Comparison of ENCODE assay signal across 13 mouse cellular contexts in genomic region chr12:73608065-73608397, GRCm38 (mm10). TPM values are rescaled to one million over a fixed set of nuclear protein-coding genes. Genes with fewer than 3 reads are reported as not detected.
DNase-seq lines count a peak whose midpoint lies in the region; ATAC-seq and TF ChIP-seq lines count a peak whose summit lies in the region.
"Had no signal": no experiment of that assay in that cellular context is flagged by ENCODE, and none has a peak within 500 bp of the region (broad histone marks: within the 10 kb centered on the region; RNA-seq: fewer than 3 reads in every experiment).

No protein-coding gene starts in this region.

- H3K4me1 ChIP-seq in kidney, embryonic 14.5 days (ENCODE audit: control insufficient read depth, insufficient read depth, low read length): peaks cover 15% of the 10 kb centered on the region; the same call in 1 of the 2 replicates
- no peaks in the 10 kb centered on the region for H3K4me1 ChIP-seq in liver, postnatal 0 days (ENCODE audit: insufficient read depth)
- H3K4me1 ChIP-seq: liver, embryonic 15.5 days had no signal

- no peaks in the 10 kb centered on the region for H3K9me3 ChIP-seq in kidney, embryonic 14.5 days (ENCODE audit: control insufficient read depth, low read length)
- no peaks in the 10 kb centered on the region for H3K9me3 ChIP-seq in liver, postnatal 0 days (ENCODE audit: low read length)
- H3K9me3 ChIP-seq: limb, embryonic 10.5 days; liver, embryonic 15.5 days had no signal

- H3K4me2 ChIP-seq in kidney, embryonic 14.5 days (replicated peaks; ENCODE audit: low read depth, low read length): no peak overlapping the region
- H3K4me2 ChIP-seq in liver, postnatal 0 days (ENCODE audit: low read depth, low read length): no peak overlapping the region
- H3K4me2 ChIP-seq: liver, embryonic 15.5 days had no signal

- H3K9ac ChIP-seq in kidney, embryonic 14.5 days (ENCODE audit: low read depth, low read length): no peak overlapping the region
- H3K9ac ChIP-seq in liver, postnatal 0 days (replicated peaks): no peak overlapping the region
- H3K9ac ChIP-seq: liver, embryonic 15.5 days had no signal

- ATAC-seq in kidney, embryonic 14.5 days (ENCODE audit: low FRiP score, low TSS enrichment): peak; percentile 57
- no peak for ATAC-seq in liver, postnatal 0 days

- H3K27me3 ChIP-seq in kidney, embryonic 14.5 days (ENCODE audit: control insufficient read depth, insufficient read depth, low read length): no peaks in the 10 kb centered on the region
- H3K27me3 ChIP-seq in liver, postnatal 0 days (ENCODE audit: insufficient read depth, low read length): no peaks in the 10 kb centered on the region
- H3K27me3 ChIP-seq: liver, embryonic 15.5 days had no signal

- WGBS in kidney, embryonic 14.5 days: 5% methylated on average over 4 of the region's 4 CpGs
- WGBS in liver, postnatal 0 days (ENCODE audit: insufficient replicate concordance): 22% methylated on average over 4 of the region's 4 CpGs

- no peak overlapping the region for H3K4me3 ChIP-seq in kidney, embryonic 14.5 days (ENCODE audit: low read length)
- no peak overlapping the region for H3K4me3 ChIP-seq in liver, postnatal 0 days (ENCODE audit: low read depth, low read length)
- H3K4me3 ChIP-seq: limb, embryonic 10.5 days; liver, embryonic 15.5 days had no signal

- TF ChIP-seq CTCF in liver, postnatal 0 days (IDR thresholded peaks at IDR 0.05; ENCODE audit: low read depth): no peak

- no peak for DNase-seq in kidney, adult 8-10 months
- DNase-seq in CD4-positive helper T cell, adult 2 months (ENCODE audit: low read depth, low spot score): peak; percentile 59
- DNase-seq in embryo, embryonic 11 days: peak; percentile 74
- DNase-seq in mesoderm, embryonic 11.5 days (ENCODE audit: low read depth, low spot score): peak; percentile 87
- DNase-seq in cerebellum, adult 18-20 months: no peak
- no peak for DNase-seq in liver, postnatal 0 days
- no peak for DNase-seq in left cerebral cortex, adult 18-20 months (ENCODE audit: low spot score in 2 of 2)
- DNase-seq: adrenal gland, postnatal 25 days; cerebellum, adult 9-10 months; kidney, adult 2 months had no signal

- TF ChIP-seq EP300 in liver, postnatal 0 days (IDR thresholded peaks at IDR 0.05; ENCODE audit: low read depth): no peak

- H3K36me3 ChIP-seq in kidney, embryonic 14.5 days (ENCODE audit: control insufficient read depth, insufficient read depth, low read length): no peaks in the 10 kb centered on the region
- H3K36me3 ChIP-seq in liver, postnatal 0 days (replicated peaks; ENCODE audit: insufficient read depth, low read length): no peaks in the 10 kb centered on the region
- H3K36me3 ChIP-seq: limb, embryonic 10.5 days; liver, embryonic 15.5 days had no signal

- H3K27ac ChIP-seq in kidney, embryonic 14.5 days (ENCODE audit: low read depth, low read length): no peak overlapping the region
- H3K27ac ChIP-seq in liver, postnatal 0 days (ENCODE audit: low read depth): no peak overlapping the region
- H3K27ac ChIP-seq: limb, embryonic 10.5 days; liver, embryonic 15.5 days had no signal

RNA-seq across cellular contexts. Expression of gene Prkch, which starts 23.4 kb away (rescaled TPM):
- polyA plus RNA-seq in kidney, embryonic 14.5 days (2014; fragmentation: Nextera tagmentation; extraction: Ambion mirVana): 10.7 and 13.2 TPM in 2 replicates
- polyA plus RNA-seq in liver, postnatal 0 days (2015; fragmentation: Nextera tagmentation; extraction: Ambion mirVana): 2.3 and 2.4 TPM in 2 replicates
- total RNA-seq in left cerebral cortex, adult 18-20 months (2021): 1 to 10 TPM; 4.8 to 5.6 TPM

Comparison
In these comparisons a context has a peak if more than half of its experiments do, and no peak if none do; other contexts are left out.
1. DNase-seq: peak in CD4-positive helper T cell, adult 2 months (single experiment), embryo, embryonic 11 days (single experiment) and mesoderm, embryonic 11.5 days (single experiment); none in kidney, adult 8-10 months (0 of 2), cerebellum, adult 18-20 months (0 of 2), liver, postnatal 0 days (single experiment) and left cerebral cortex, adult 18-20 months (0 of 2).